Comparison of ENCODE assay signal across 8 mouse cellular contexts in genomic region chrX:93631657-93632449, GRCm38 (mm10). TPM values are rescaled to one million over a fixed set of nuclear protein-coding genes. Genes with fewer than 3 reads are reported as not detected.
DNase-seq lines count a peak whose midpoint lies in the region; ATAC-seq and TF ChIP-seq lines count a peak whose summit lies in the region.

TSS of gene Pola1 (minus strand) at chrX:93632155.

- intact Hi-C loops in heart, postnatal 25 days (cut with DNase I): no loop called here

- ATAC-seq in cerebellum, adult (ENCODE audit: insufficient number of reproducible peaks, low FRiP score, low TSS enrichment): peak; percentile 100
- peak; percentile 98 for ATAC-seq in forebrain, embryonic 14.5 days
- ATAC-seq in neutrophil, adult 5-6 weeks (ENCODE audit: extremely low read depth, insufficient number of reproducible peaks, low FRiP score, poor library complexity, severe bottlenecking): peak; percentile 95

- H3K9ac ChIP-seq in ES-Bruce4 (ENCODE audit: low read depth, poor library complexity, severe bottlenecking): peak within 1 kb of the TSS; percentile 94
- H3K9ac ChIP-seq in forebrain, embryonic 14.5 days (ENCODE audit: low read length): peak within 1 kb of the TSS; percentile 55

- no peak for TF ChIP-seq POLR2A in ES-Bruce4 (IDR thresholded peaks at IDR 0.05; ENCODE audit: insufficient read depth, low read length)
- TF ChIP-seq POLR2A in lung, adult 2 months (IDR thresholded peaks at IDR 0.05; ENCODE audit: borderline replicate concordance, extremely low read depth, low read depth, low read length): peak; percentile 37; the same call in 1 of the 2 replicates

- peak; percentile 87 for DNase-seq in forebrain, embryonic 14.5 days (ENCODE audit: low spot score)
- DNase-seq in heart, postnatal 25 days (ENCODE audit: low spot score): peak; percentile 83
- DNase-seq in layer of hippocampus, adult 18-20 months (ENCODE audit: low spot score in 2 of 2): peak; percentile 66 to 80
- peak; percentile 71 for DNase-seq in lung, adult 2 months
- DNase-seq in thymus, adult 18-20 months: peak; percentile 59 to 61

- no peaks in the 10 kb centered on the region; the same call in 1 of the 2 replicates for H3K36me3 ChIP-seq in ES-Bruce4 (ENCODE audit: control insufficient read depth, insufficient read depth, low read length, poor library complexity, severe bottlenecking)
- no peaks in the 10 kb centered on the region for H3K36me3 ChIP-seq in forebrain, embryonic 14.5 days (ENCODE audit: control insufficient read depth, insufficient read depth, low read length)

- TF ChIP-seq EP300 in ES-Bruce4 (IDR thresholded peaks at IDR 0.05; ENCODE audit: insufficient read depth, low read depth, low read length): no peak

- peak within 1 kb of the TSS; percentile 83 for H3K27ac ChIP-seq in ES-Bruce4 (ENCODE audit: insufficient read depth, low read length)
- peak within 1 kb of the TSS; percentile 27; the same call in 1 of the 2 replicates for H3K27ac ChIP-seq in forebrain, embryonic 14.5 days (ENCODE audit: low read depth, low read length)

- H3K27me3 ChIP-seq in ES-Bruce4 (ENCODE audit: control insufficient read depth, insufficient read depth, low read length, poor library complexity, severe bottlenecking): no peaks in the 10 kb centered on the region
- H3K27me3 ChIP-seq in forebrain, embryonic 14.5 days (replicated peaks; ENCODE audit: control insufficient read depth, insufficient read depth, low read length): no peaks in the 10 kb centered on the region

- H3K4me1 ChIP-seq in ES-Bruce4 (ENCODE audit: control insufficient read depth, insufficient read depth, low read length): no peaks in the 10 kb centered on the region
- no peaks in the 10 kb centered on the region for H3K4me1 ChIP-seq in forebrain, embryonic 14.5 days (ENCODE audit: control insufficient read depth, insufficient read depth, low read length)
- peaks cover 2% of the 10 kb centered on the region; the same call in 1 of the 2 replicates for H3K4me1 ChIP-seq in lung, adult 2 months (ENCODE audit: control insufficient read depth, insufficient read depth, low read length)

- TF ChIP-seq CTCF in ES-Bruce4 (IDR thresholded peaks at IDR 0.05; ENCODE audit: low read depth, low read length): no peak
- TF ChIP-seq CTCF in lung, adult 2 months (IDR thresholded peaks at IDR 0.05; ENCODE audit: insufficient read depth, low read length): no peak

- WGBS in forebrain, embryonic 14.5 days: 26% methylated on average over 53 of the region's 53 CpGs
- WGBS in lung, adult 2 months: 27% methylated on average over 53 of the region's 53 CpGs

- H3K4me3 ChIP-seq in ES-Bruce4 (ENCODE audit: low read depth, low read length): peak within 1 kb of the TSS; percentile 99
- peak within 1 kb of the TSS; percentile 49 for H3K4me3 ChIP-seq in forebrain, embryonic 14.5 days (ENCODE audit: low read depth, low read length)
- peak within 1 kb of the TSS; percentile 100 for H3K4me3 ChIP-seq in lung, adult 2 months (replicated peaks; ENCODE audit: extremely low read depth, low read depth, low read length)

- H3K9me3 ChIP-seq in ES-Bruce4 (replicated peaks; ENCODE audit: control insufficient read depth, insufficient read depth, low read length, poor library complexity, severe bottlenecking): no peaks in the 10 kb centered on the region
- no peaks in the 10 kb centered on the region for H3K9me3 ChIP-seq in forebrain, embryonic 14.5 days (replicated peaks; ENCODE audit: control insufficient read depth, low read length)

- H3K4me2 ChIP-seq in forebrain, embryonic 14.5 days (ENCODE audit: low read length): peak within 1 kb of the TSS; percentile 57

RNA-seq across cellular contexts. Expression of gene Pola1, which starts in this region (rescaled TPM):
- polyA plus RNA-seq in ES-Bruce4 (2011; ENCODE audit: insufficient read depth, insufficient read length, low read depth, missing spikeins): 45.4 and 46.8 TPM in 2 replicates
- 8.1 and 8.6 TPM in 2 replicates for polyA plus RNA-seq in forebrain, embryonic 14.5 days (2014; fragmentation: Nextera tagmentation; extraction: Ambion mirVana)
- 1 to 10 TPM; 4.8 to 5.2 TPM for total RNA-seq in heart, postnatal 25 days (2021)
- 10 to 100 TPM in 1 of 2 experiments, 1 to 10 TPM in 1; 6.8 to 10.1 TPM for total RNA-seq in layer of hippocampus, adult 18-20 months (2021)
- 0.27 and 0.53 TPM in 2 replicates for polyA plus RNA-seq in lung, adult 2 months (2012; rRNA removed)
- 10.6 TPM in 2 replicates for total RNA-seq in neutrophil, adult 5-6 weeks (2017)

Comparison
In these comparisons a context has a peak if more than half of its experiments do, and no peak if none do; other contexts are left out.
1. Peak in every context shown above with its lines: DNase-seq, ATAC-seq, H3K4me3 ChIP-seq and H3K27ac ChIP-seq.
2. Peak in DNase-seq and H3K4me3 ChIP-seq in lung, adult 2 months; RNA of the gene not detected or under 1 TPM.
3. H3K4me3 ChIP-seq: peak in every context shown above with its lines; median percentile 100 in lung, adult 2 months; 99 in ES-Bruce4; 49 in forebrain, embryonic 14.5 days.